Mouse (Mus musculus): ENCODE measurements around the gene Atf6.

DNA sequence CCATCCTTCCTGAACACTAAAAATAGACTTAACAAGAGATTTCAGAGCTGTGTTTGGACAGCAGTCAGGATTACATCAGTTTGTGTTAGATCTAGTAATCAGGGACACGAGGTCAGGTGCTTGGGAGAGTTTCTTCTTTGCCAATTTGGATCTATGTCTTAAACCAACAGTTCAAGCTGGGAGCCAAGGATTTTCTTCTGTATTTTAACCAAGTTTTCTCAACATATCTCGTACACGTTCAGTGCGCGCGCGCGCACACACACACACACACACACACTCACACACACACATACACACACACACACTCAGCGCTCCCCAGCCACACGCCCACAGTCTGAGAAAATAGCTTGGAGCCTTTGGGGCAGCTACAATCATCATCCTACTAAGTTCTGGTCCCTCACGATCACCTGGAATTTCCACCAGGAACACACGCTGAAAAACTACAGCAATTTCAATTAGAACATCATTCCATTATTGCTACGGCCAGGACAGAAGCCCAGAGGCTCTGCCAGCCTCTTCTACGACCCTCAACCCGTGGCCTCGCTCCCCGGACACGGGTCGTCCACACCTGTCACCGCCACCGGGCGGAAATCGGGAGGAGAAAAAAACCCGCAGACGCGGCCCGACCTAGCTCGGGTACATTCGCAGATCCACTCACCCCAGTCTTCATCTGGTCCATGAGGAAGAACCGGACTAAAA, 430 bp downstream of the Atf6 start:
- TF ChIP-seq USF2 (conservative IDR thresholded peaks at IDR 0.05; ENCODE audit: low read depth, low read length) (no peak), MAX (IDR thresholded peaks at IDR 0.05; ENCODE audit: low read length) (peak; percentile 81), USF1 (IDR thresholded peaks at IDR 0.05; ENCODE audit: low read depth, low read length) (no peak), JUND (conservative IDR thresholded peaks at IDR 0.05; ENCODE audit: low read depth, low read length) (no peak), SMC3 (IDR thresholded peaks at IDR 0.05; ENCODE audit: low read depth, low read length) (no peak), CTCF (conservative IDR thresholded peaks at IDR 0.05 in 1 of 2, IDR thresholded peaks at IDR 0.05 in 1 of 2; ENCODE audit: low read depth in 2 of 2, low read length in 2 of 2) (no peak), UBTF (IDR thresholded peaks at IDR 0.05; ENCODE audit: low read depth, low read length) (no peak), E2F4 (IDR thresholded peaks at IDR 0.05; ENCODE audit: insufficient replicate concordance, low read depth, low read length) (0 out of 2 replicates have a peak, but pooled peaks have one; percentile 24), RCOR1 (conservative IDR thresholded peaks at IDR 0.05; ENCODE audit: low read depth, low read length) (no peak; the same call in 1 of the 2 replicates), NRF1 (IDR thresholded peaks at IDR 0.05; ENCODE audit: low read depth, low read length) (peak; percentile 64), BHLHE40 (IDR thresholded peaks at IDR 0.05; ENCODE audit: low read depth, low read length) (no peak; the same call in 1 of the 2 replicates)
